Mouse (Mus musculus) limb, embryonic 11.5 days (tissue): ENCODE data around the gene Olfr1283. TPM values are rescaled to one million over a fixed set of nuclear protein-coding genes. Genes with fewer than 3 reads are reported as not detected.
"Not testable (repeated sequence)": the region's sequence is repeated elsewhere in the genome, so short reads cannot be mapped to it uniquely, and the experiment has no call there.

Experiments used
- ATAC-seq: fragments of 200-750 bp; cut with Nextera tagmentation; 2 replicates; pipeline ENCODE4 v1.8.0; 2017; ENCODE audit warnings: low read depth; ENCODE audit not compliant: insufficient number of reproducible peaks, low FRiP score, low TSS enrichment
- DNase-seq: peaks from one replicate; pipeline ENCODE4 v3.0.0-alpha.2; 2015; ENCODE audit warnings: low spot score
- H3K27ac ChIP-seq: fragments of 300-500 bp; sonication (generic); replicated peaks from 2 replicates; pipeline ENCODE4 v1.5.1; 2014; ENCODE audit warnings: low read depth, mild to moderate bottlenecking, low read length
- H3K27me3 ChIP-seq: fragments of 300-500 bp; sonication (generic); 2 replicates; pipeline ENCODE4 v1.6.1; 2014; ENCODE audit warnings: mild to moderate bottlenecking, low read length, mixed read lengths; ENCODE audit not compliant: control insufficient read depth, insufficient read depth
- H3K36me3 ChIP-seq: fragments of 300-500 bp; sonication (generic); 2 replicates; pipeline ENCODE4 v1.6.1; 2014; ENCODE audit warnings: mild to moderate bottlenecking, low read length, moderate library complexity, mixed read lengths; ENCODE audit not compliant: control insufficient read depth, insufficient read depth
- H3K4me1 ChIP-seq: fragments of 300-500 bp; sonication (generic); 2 replicates; pipeline ENCODE4 v1.6.1; 2014; ENCODE audit warnings: low read length, mixed read lengths; ENCODE audit not compliant: control insufficient read depth, insufficient read depth
- H3K4me2 ChIP-seq: fragments of 300-500 bp; sonication (generic); 2 replicates; pipeline ENCODE4 v1.6.1; 2014; ENCODE audit warnings: low read depth, mild to moderate bottlenecking, moderate library complexity; ENCODE audit not compliant: severe bottlenecking
- H3K4me3 ChIP-seq: fragments of 300-500 bp; sonication (generic); 2 replicates; pipeline ENCODE4 v1.5.1; 2014; ENCODE audit warnings: low read depth, low read length
- H3K9ac ChIP-seq: fragments of 300-500 bp; sonication (generic); 2 replicates; pipeline ENCODE4 v1.6.1; 2014; ENCODE audit warnings: mild to moderate bottlenecking, low read length
- H3K9me3 ChIP-seq: fragments of 300-500 bp; sonication (generic); 2 replicates; pipeline ENCODE4 v1.6.1; 2016; ENCODE audit warnings: low read length; ENCODE audit not compliant: control insufficient read depth
- WGBS: fragments of 180-500 bp; shearing (Covaris S2); extraction: QIAGEN DNeasy Blood & Tissue Kit; methylation state at CpG from one replicate; pipeline ENCODE4 v1.1.7; 2014; 5-methylcytosine and 5-hydroxymethylcytosine counted together
- polyA plus RNA-seq: library from polyadenylated mRNA; unstranded; fragments of >200 nt; fragmentation: Nextera tagmentation; extraction: Ambion mirVana; gene quantifications from 2 replicates; pipeline ENCODE4 v1.2.1, GENCODE M21; 2014

Gene Olfr1283
- not detected in 2 replicates for polyA plus RNA-seq

- Histone ChIP-seq H3K9me3 (no peaks in the 10 kb centered on the region), H3K27me3 (no peaks in the 10 kb centered on the region), H3K4me1 (no peaks in the 10 kb centered on the region), H3K36me3 (no peaks in the 10 kb centered on the region), H3K4me2 (no peak within 1 kb of the TSS), H3K4me3 (no peak within 1 kb of the TSS), H3K9ac (no peak within 1 kb of the TSS), H3K27ac (no peak within 1 kb of the TSS)
- ATAC-seq (no peak), DNase-seq (no peak)
- 78% methylated on average over 2 of the region's 2 CpGs for WGBS
Observed at GRCm38 (mm10) chr2:111366490-111366889, at the start of gene Olfr1283. Gene Olfr1283 (plus strand): TSS chr2:111366790.

DNA sequence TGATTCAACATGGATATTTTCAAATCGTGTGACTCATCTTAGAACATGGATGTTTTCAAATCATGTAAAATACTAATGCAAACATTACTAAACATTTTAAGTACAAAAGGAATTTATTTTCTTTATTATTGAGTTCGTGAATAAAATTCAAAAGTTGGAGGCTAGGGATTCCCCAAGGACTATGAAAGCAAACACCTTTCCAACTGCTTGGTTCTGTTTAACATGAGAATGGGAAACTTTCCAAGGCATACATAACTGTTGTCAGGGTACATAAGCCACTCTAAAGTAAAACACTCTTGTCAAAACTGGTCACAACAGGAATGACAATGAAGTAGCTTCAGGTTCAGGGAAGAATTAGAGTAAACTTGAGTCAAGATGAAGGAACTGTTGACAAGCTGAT is 40.4 kb upstream of the Olfr1283 start, which contains the start of gene Olfr1281:
TSS of gene Olfr1281 (plus strand) at position 301 of the 400 bp plus-strand sequence.
- Histone ChIP-seq H3K9me3 (no peaks in the 10 kb centered on the region), H3K4me1 (no peaks in the 10 kb centered on the region), H3K9ac (no peak within 1 kb of the TSS), H3K36me3 (no peaks in the 10 kb centered on the region), H3K27ac (no peak within 1 kb of the TSS), H3K27me3 (no peaks in the 10 kb centered on the region), H3K4me2 (no peak within 1 kb of the TSS), H3K4me3 (no peak within 1 kb of the TSS)
- no peak for ATAC-seq
- no peak for DNase-seq
- 75% methylated on average over 2 of the region's 2 CpGs for WGBS

- not testable (repeated sequence) for H3K4me2 ChIP-seq, H3K4me3 ChIP-seq, DNase-seq, H3K36me3 ChIP-seq, ATAC-seq, H3K9me3 ChIP-seq, H3K27ac ChIP-seq, H3K4me1 ChIP-seq, H3K27me3 ChIP-seq, H3K9ac ChIP-seq
- 93% methylated on average over 5 of the region's 5 CpGs for WGBS
Observed at GRCm38 (mm10) chr2:111333721-111334120, 32.9 kb upstream of the Olfr1283 start.

DNA sequence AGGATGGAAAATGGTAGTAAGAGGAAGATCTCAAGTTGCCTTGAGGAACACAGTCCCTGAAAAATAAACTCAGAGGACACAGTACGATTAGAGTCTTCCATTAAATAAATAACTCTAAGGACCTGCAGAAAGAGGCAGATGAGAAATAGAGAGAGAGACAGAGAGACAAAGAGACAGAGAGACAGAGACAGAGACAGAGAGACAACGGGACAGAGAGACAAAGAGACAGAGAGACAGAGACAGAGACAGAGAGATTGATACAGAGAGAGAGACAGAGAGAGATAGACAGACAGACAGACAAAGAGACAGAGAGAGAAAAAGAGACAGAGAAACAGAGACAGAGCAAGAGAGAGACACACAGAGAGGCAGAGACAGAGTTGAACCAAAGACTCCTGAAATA is 30.6 kb upstream of the Olfr1283 start, which contains the start of gene Olfr1282:
TSS of gene Olfr1282 (minus strand) at position 101 of the 400 bp plus-strand sequence.
- H3K4me3 ChIP-seq: no peak within 1 kb of the TSS
- H3K27me3 ChIP-seq: no peaks in the 10 kb centered on the region
- no peaks in the 10 kb centered on the region for H3K4me1 ChIP-seq
- H3K4me2 ChIP-seq: no peak within 1 kb of the TSS
- no peak within 1 kb of the TSS for H3K9ac ChIP-seq
- 74% methylated on average over 2 of the region's 2 CpGs for WGBS
- no peaks in the 10 kb centered on the region for H3K9me3 ChIP-seq
- H3K27ac ChIP-seq: no peak within 1 kb of the TSS
- no peaks in the 10 kb centered on the region for H3K36me3 ChIP-seq
- ATAC-seq (no peak), DNase-seq (no peak)

DNA sequence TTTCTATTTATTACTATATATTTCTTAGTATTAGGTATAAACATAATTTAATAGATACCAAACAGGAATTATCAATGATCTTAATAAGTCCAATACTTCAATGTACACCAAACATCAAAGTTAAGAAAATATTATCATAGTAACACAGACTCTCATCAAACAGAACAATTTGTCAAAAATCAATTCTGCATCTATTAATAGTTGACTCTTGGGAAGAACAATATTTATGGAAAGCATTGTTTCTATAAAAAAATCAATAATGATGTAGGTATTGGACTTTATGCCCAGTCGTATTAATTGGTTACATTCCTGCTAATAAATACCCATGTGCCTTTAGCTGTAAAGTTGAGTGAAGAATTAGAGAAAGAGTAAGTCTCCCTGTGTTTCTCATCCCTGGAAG is 8.6 kb downstream of the Olfr1283 start, which contains the start of gene Olfr1284:
TSS of gene Olfr1284 (plus strand) at position 301 of the 400 bp plus-strand sequence.
- no peak within 1 kb of the TSS for H3K9ac ChIP-seq
- H3K36me3 ChIP-seq: no peaks in the 10 kb centered on the region
- H3K27ac ChIP-seq: no peak within 1 kb of the TSS
- no peaks in the 10 kb centered on the region for H3K27me3 ChIP-seq
- no peaks in the 10 kb centered on the region for H3K9me3 ChIP-seq
- no peaks in the 10 kb centered on the region for H3K4me1 ChIP-seq
- no peak within 1 kb of the TSS for H3K4me3 ChIP-seq
- 88% methylated on average over 1 of the region's 1 CpGs for WGBS
- H3K4me2 ChIP-seq: no peak within 1 kb of the TSS
- ATAC-seq (no peak), DNase-seq (no peak)

Other genes with a start within 250 kb of the Olfr1283 start
- not detected in 2 replicates for gene Gm15130, start 213.9 kb upstream of the Olfr1283 start, polyA plus RNA-seq
- gene 4930430A15Rik, start 137.2 kb upstream of the Olfr1283 start, polyA plus RNA-seq: not detected in 2 replicates
- gene Olfr1275, start 131.5 kb upstream of the Olfr1283 start, polyA plus RNA-seq: not detected in 2 replicates
- not detected in 2 replicates for gene Olfr1276, start 112.3 kb upstream of the Olfr1283 start, polyA plus RNA-seq
- not detected in 2 replicates for gene Olfr1277, start 92.7 kb upstream of the Olfr1283 start, polyA plus RNA-seq
- not detected in 2 replicates for gene Olfr1278, start 76.7 kb upstream of the Olfr1283 start, polyA plus RNA-seq
- not detected in 2 replicates for gene Olfr1279, start 66.2 kb upstream of the Olfr1283 start, polyA plus RNA-seq
- gene Olfr1280, start 52.8 kb upstream of the Olfr1283 start, polyA plus RNA-seq: not detected in 2 replicates
- not detected in 2 replicates for gene Olfr1281, start 40.3 kb upstream of the Olfr1283 start, polyA plus RNA-seq
- gene Olfr1282, start 30.7 kb upstream of the Olfr1283 start, polyA plus RNA-seq: not detected in 2 replicates
- gene Olfr1284, start 8.7 kb downstream of the Olfr1283 start, polyA plus RNA-seq: not detected in 2 replicates
- gene Olfr1286, start 56.3 kb downstream of the Olfr1283 start, polyA plus RNA-seq: not detected in 2 replicates
- not detected in 2 replicates for gene Olfr1287, start 82.4 kb downstream of the Olfr1283 start, polyA plus RNA-seq
- gene Olfr1288, start 107.3 kb downstream of the Olfr1283 start, polyA plus RNA-seq: not detected in 2 replicates
- not detected in 2 replicates for gene Olfr1289, start 114.0 kb downstream of the Olfr1283 start, polyA plus RNA-seq
- gene Olfr1290, start 127.0 kb downstream of the Olfr1283 start, polyA plus RNA-seq: not detected in 2 replicates
- not detected in 2 replicates for gene Olfr1291-ps1, start 130.4 kb downstream of the Olfr1283 start, polyA plus RNA-seq
- not detected in 2 replicates for gene Olfr1293-ps, start 158.4 kb downstream of the Olfr1283 start, polyA plus RNA-seq
- not detected in 2 replicates for gene Olfr1294, start 173.5 kb downstream of the Olfr1283 start, polyA plus RNA-seq
- gene Olfr1295, start 202.9 kb downstream of the Olfr1283 start, polyA plus RNA-seq: not detected in 2 replicates